Mouse (Mus musculus) urinary bladder, postnatal 4 days (tissue): ENCODE results near the gene Odc1.
"Not testable (repeated sequence)": the region's sequence is repeated elsewhere in the genome, so short reads cannot be mapped to it uniquely, and the experiment has no call there.

Experiments
- DNase-seq, 2 experiments: peaks; one replicate each; pipeline ENCODE4 v3.0.0; 2021 to 2022; ENCODE audit warnings: low spot score in 2 of 2

Odc1 gene

DNA sequence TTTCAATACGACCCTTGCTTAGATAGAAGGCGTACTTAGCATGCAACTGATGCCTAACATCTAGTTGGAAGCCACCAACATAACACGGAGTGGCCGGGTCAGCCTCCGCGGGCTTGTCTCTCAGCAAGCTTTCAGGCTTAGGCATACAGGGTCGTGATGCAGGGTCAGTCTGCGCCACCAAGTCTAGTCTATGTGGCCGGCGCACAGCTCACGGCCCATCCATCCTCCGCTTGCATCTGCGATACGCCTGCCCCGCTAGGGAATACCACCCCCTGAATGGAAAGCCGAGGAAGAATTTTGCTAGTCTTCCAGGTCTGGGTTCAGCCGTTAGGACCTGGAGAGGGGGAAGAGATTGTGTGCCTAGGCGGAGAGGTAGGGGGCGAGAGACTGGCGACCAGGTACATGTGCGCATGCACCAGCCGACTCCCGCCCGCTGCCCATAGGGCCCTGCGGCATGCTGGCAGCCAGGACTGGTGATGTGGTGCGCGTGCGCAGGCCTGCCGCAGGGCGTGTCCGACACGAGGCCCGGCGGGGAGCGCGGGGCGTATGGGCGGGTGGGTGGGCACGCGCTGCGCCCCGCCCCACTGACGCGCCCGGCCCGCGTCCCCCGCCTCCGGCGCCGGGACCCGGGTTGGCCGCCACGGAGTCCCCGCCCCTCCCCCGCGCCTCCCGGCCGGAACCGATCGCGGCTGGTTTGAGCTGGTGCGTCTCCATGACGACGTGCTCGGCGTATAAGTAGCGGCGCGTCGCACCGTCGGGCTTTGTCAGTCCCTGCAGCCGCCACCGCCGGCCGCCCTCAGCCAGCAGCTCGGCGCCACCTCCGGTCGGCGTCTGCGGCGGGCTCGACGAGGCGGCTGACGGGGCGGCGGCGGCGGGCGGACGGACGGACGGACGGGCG lies at the start of gene Odc1:
Gene Odc1 (plus strand): TSS at position 586 of the 898 bp plus-strand sequence.
- DNase-seq, result peak; percentile 96 to 98

DNA sequence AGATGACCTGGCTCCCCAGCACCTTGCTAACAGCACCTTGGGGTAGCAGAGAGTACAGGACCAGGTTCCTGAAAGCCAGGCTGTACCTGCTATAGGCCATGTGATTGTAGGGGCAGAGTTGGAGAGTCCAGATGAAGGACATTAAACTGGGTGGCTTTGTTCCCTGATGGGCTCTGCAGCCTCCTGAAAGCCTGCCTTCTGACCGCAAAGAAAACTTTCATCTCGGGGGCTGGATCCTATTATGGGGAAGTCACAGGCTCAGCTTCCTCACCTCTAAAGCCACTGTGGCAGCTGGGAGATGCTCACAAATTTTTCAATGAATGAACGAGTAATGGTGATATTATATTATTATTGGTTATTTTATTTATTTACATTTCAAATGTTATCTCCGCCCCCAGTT lies 49.8 kb upstream of the Odc1 start:
- peak in 1 of 2 experiments; percentile 10 for DNase-seq

GRCm38 (mm10) chr12:17495858-17496451 lies 48.6 kb upstream of the Odc1 start:
- peak in 1 of 2 experiments; percentile 60 for DNase-seq

DNA sequence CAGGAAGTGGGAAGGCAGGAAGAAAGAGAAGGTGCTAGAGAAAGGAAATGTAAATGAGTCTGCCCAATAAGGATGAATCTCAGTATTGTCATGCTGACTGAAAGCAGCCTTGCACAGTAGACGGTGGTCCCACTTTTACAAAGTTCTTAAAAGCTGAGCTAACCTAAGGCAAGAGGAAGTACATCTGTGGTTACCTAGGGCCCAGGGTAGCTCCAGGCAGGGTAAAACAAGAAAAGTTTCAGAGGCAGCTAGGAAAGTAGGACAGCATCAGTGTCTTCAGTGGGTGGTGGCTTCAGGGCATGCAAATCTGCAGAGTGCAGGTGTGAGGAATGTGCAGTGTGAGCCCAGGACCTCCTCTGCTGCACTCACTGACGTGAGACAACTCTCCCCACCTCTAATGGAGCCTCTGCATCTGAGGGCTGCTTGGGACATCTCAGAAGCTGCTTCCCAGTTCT lies 38.9 kb upstream of the Odc1 start:
- no peak for DNase-seq

GRCm38 (mm10) chr12:17506117-17506993 lies 38.2 kb upstream of the Odc1 start:
- peak in 1 of 2 experiments; percentile 48 for DNase-seq

GRCm38 (mm10) chr12:17506994-17507542 lies 37.5 kb upstream of the Odc1 start:
- DNase-seq, result peak in 1 of 2 experiments; percentile 58

GRCm38 (mm10) chr12:17509310-17509709 lies 35.3 kb upstream of the Odc1 start:
- peak in 1 of 2 experiments; percentile 9 for DNase-seq

DNA sequence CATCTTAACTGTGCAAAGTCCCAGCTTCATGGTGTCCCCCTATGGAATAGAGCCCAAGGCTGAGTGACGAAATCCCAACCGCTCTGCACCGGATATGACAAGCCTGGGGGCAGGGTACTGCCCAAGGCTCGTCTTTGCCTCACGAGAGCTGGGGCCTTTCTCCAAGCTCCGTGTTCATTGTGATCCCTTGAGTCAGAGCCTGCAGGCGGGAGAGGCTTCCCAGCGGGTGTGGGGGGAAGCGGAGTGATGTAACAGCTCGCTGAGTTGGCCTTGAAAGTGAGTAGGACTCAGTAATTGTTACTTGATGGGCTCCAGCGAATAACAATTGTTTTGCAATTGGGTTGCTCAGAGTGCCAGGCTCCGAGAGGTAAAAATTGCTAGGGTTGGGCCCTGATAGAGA lies 34.4 kb upstream of the Odc1 start:
- DNase-seq, result peak; percentile 48 to 60

DNA sequence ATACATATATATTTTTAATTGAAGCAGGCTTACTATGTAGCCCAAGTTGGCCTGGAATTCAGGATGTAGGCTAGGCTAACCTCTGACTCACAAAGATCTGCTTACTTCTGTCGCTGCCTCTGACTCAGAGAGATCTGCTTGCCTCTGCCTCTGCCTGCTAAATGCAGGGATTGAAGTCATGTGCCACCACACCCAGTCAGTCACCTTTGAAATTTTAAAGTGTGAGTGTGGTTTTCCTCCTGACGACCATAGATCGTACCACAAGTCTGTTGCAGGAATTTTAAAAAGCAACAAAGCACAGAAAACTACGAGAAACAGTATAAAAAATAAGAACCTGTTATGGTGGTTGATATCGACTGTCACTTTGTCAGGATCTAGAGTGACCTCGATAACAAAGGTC lies 33.6 kb upstream of the Odc1 start:
- peak in 1 of 2 experiments; percentile 22 for DNase-seq

DNA sequence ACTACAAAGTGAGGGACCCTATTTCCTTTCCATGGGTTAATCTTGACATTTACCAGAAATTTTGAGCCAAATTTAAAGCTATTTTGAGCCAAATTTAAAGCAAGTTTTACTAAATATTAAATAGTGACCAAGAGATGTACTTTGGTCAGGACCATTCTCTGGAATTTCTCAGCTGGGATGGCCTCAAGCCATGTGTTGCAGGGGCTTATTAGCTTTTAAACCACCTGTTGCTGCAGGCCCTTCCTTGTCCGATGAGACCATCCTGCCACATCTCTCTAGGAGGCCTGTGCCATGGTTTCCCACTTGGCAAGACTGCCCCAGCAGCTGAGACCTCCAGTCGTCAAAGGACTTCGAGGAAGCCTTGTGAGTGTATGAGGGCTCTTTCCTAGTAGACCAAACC lies 15.4 kb upstream of the Odc1 start:
- DNase-seq, result no peak

GRCm38 (mm10) chr12:17529726-17530125 lies 14.9 kb upstream of the Odc1 start:
- no peak for DNase-seq

- DNase-seq, result no peak
Measured at GRCm38 (mm10) chr12:17530825-17531224, 13.8 kb upstream of the Odc1 start.

GRCm38 (mm10) chr12:17536222-17536621 lies 8.4 kb upstream of the Odc1 start:
- no peak for DNase-seq

DNA sequence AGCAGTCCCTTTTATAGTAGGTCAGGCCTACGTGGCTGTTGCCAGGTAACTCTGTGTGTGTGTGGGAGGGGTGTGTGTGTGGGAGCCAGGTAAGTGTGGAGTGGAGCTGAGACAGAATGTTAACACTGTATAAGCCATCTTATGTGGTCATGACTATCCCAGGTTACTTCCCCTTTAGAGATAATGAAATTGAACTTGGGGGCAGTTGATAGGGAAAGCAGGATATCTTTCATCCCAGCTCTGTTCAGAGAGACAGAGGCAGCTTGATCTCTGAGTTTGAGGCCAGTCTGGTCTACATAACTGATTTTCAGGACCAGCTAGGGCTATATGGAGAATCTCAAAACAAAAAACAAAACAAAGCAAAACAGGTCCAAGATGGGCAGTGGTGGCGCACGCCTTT lies 7.4 kb upstream of the Odc1 start:
- no peak for DNase-seq

DNA sequence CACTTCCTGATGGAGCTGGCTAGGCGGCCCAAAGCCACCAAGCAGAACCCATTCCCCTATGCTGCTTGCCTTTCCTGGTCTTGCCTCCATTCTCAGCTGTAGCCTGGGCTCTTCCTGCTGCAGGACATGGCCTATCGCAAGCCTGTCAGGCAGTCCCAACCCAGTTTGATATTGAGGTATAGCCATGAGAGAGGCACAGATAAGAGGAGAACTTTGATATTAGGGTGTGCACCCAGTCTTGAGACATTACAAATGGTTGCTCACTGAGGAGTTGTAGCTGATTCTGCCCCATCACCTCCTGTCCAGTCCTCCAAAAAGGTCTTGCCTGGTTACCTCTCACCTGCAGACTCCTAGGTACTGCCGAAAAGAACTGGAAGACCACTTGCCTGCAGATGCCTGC lies 6.5 kb upstream of the Odc1 start:
- no peak for DNase-seq

- no peak for DNase-seq
Measured at GRCm38 (mm10) chr12:17539041-17539440, 5.6 kb upstream of the Odc1 start.

GRCm38 (mm10) chr12:17540040-17540552 lies 4.5 kb upstream of the Odc1 start:
- no peak for DNase-seq

DNA sequence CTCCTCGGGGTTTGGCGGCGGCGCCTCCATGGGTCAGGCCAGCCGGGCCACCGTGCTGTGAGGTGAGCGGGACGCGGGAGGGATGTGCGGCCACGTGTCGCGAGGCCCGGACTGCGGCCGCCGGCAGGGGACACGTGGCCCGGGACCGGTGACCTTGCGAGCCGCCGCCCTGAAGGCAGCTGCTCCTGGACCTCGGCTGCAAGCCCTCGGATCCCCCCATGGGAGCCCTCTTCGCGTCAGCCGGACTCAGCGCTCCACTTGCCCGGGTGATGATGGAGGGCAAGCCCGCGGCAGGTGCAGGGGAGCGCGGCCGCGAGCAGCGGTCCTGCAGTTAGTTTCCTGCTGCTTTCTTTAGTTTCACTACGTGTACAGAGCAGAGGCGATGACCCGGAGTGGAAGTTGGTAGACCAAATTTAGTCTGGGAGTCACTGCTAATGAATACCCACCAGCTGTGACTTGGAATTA lies 545 bp downstream of the Odc1 start:
- no peak for DNase-seq

- DNase-seq, result no peak
Measured at GRCm38 (mm10) chr12:17545884-17546283, 1.3 kb downstream of the Odc1 start.

- not testable (repeated sequence) for DNase-seq
Measured at GRCm38 (mm10) chr12:17547552-17547951, 3.0 kb downstream of the Odc1 start.

- no peak for DNase-seq
Measured at GRCm38 (mm10) chr12:17548505-17548904, 3.9 kb downstream of the Odc1 start.
